Mouse (Mus musculus) embryonic facial prominence, embryonic 10.5 days (tissue): ENCODE data around the gene Tnfsf8. TPM values are rescaled to one million over a fixed set of nuclear protein-coding genes. Genes with fewer than 3 reads are reported as not detected.

Experiments
- DNase-seq: peaks from one replicate; pipeline ENCODE4 v3.0.0-alpha.2; 2017; ENCODE audit warnings: low spot score
- H3K27ac ChIP-seq: fragments of 300-500 bp; sonication (generic); replicated peaks from 2 replicates; pipeline ENCODE4 v1.5.1; 2016; ENCODE audit warnings: mild to moderate bottlenecking
- H3K27me3 ChIP-seq: fragments of 300-500 bp; sonication (generic); replicated peaks from 2 replicates; pipeline ENCODE4 v1.6.1; 2016; ENCODE audit warnings: low read depth, mild to moderate bottlenecking; ENCODE audit not compliant: poor library complexity, severe bottlenecking
- H3K36me3 ChIP-seq: fragments of 300-500 bp; sonication (generic); replicated peaks from 2 replicates; pipeline ENCODE4 v1.6.1; 2016; ENCODE audit warnings: mild to moderate bottlenecking, moderate library complexity
- H3K4me1 ChIP-seq: fragments of 300-500 bp; sonication (generic); 2 replicates; pipeline ENCODE4 v1.6.1; 2016
- H3K4me3 ChIP-seq: fragments of 300-500 bp; sonication (generic); 2 replicates; pipeline ENCODE4 v1.5.1; 2016; ENCODE audit warnings: mild to moderate bottlenecking, moderate library complexity
- H3K9me3 ChIP-seq: fragments of 300-500 bp; sonication (generic); 2 replicates; pipeline ENCODE4 v1.6.1; 2016; ENCODE audit warnings: mild to moderate bottlenecking
- WGBS: fragments of 180-500 bp; shearing (Covaris S2); methylation state at CpG from one replicate; pipeline ENCODE4 v1.1.7; 2016; 5-methylcytosine and 5-hydroxymethylcytosine counted together
- polyA plus RNA-seq: library from polyadenylated mRNA; unstranded; fragments of >200 nt; fragmentation: Nextera tagmentation; extraction: Ambion mirVana; gene quantifications from 2 replicates; pipeline ENCODE4 v1.2.1, GENCODE M21; 2016

The Tnfsf8 gene
- polyA plus RNA-seq, 1 experiment from 2014 or later: not detected

GRCm38 (mm10) chr4:63860236-63860635 lies 911 bp downstream of the Tnfsf8 start:
- Histone ChIP-seq H3K27ac (no peak overlapping the region), H3K4me3 (no peak overlapping the region), H3K36me3 (no peaks in the 10 kb centered on the region), H3K9me3 (no peaks in the 10 kb centered on the region), H3K4me1 (0 out of 2 replicates have a peak, but pooled peaks cover 5% of the 10 kb centered on the region), H3K27me3 (no peaks in the 10 kb centered on the region)
- WGBS: 85% methylated on average over 5 of the region's 5 CpGs
- DNase-seq: no peak

DNA sequence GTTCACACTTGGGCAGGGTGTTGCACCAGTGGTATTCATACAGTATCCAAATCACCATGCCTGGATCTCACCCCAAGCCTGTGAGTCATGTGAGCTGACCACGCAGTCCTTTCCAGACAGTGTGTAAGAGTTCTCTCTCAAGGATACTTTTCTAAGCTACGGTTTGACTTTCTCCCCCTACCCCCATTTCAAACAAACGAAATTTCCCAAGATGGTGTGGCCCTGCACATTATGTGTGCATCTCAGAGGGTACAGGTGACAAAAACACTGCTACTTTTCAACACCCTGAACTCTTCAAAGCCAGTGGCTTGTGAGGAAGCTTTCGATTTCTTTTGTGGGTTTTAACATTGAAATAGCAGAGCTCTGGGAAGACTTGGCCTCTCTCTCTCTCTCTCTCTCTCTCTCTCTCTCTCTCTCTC lies 1.4 kb downstream of the Tnfsf8 start:
- 0 out of 2 replicates have a peak, but pooled peaks cover 5% of the 10 kb centered on the region for H3K4me1 ChIP-seq
- no peaks in the 10 kb centered on the region for H3K9me3 ChIP-seq
- WGBS: 83% methylated on average over 4 of the region's 4 CpGs
- no peaks in the 10 kb centered on the region for H3K36me3 ChIP-seq
- no peak overlapping the region for H3K4me3 ChIP-seq
- no peaks in the 10 kb centered on the region for H3K27me3 ChIP-seq
- no peak for DNase-seq
- no peak overlapping the region for H3K27ac ChIP-seq

DNA sequence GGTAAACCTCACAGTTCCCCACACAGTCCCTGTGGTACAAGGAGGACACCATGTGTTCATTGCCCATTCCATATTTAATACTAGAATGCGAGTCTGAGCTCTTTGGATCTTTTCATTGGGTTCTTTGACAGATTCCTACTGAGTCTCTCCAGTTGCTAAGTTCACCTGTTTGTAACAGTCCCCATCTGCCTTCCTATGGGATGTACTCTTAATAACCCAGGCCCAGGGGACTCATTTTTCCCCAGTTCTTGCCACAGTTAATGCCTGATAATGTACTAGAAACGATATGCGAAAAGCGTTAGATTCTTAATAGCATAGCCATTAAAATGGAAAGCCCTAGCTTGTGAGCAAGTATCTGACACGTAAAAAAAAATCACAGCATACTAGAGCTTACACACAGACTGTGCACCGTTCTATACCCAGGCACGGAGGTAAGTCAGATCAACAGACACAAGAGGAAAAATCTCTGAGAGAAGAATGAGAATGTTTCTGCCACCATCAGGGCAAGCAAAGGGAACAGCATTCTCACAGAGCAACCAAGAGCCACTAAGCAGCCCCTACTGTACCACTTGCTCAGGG lies 2.4 kb downstream of the Tnfsf8 start:
- no peak for DNase-seq
- no peaks in the 10 kb centered on the region for H3K9me3 ChIP-seq
- no peaks in the 10 kb centered on the region for H3K36me3 ChIP-seq
- 92% methylated on average over 7 of the region's 7 CpGs for WGBS
- no peaks in the 10 kb centered on the region for H3K27me3 ChIP-seq
- 0 out of 2 replicates have a peak, but pooled peaks cover 5% of the 10 kb centered on the region for H3K4me1 ChIP-seq
- H3K4me3 ChIP-seq: no peak overlapping the region
- H3K27ac ChIP-seq: no peak overlapping the region

GRCm38 (mm10) chr4:63856764-63857163 lies 4.4 kb downstream of the Tnfsf8 start:
- Histone ChIP-seq H3K36me3 (no peaks in the 10 kb centered on the region), H3K4me1 (no peaks in the 10 kb centered on the region), H3K9me3 (no peaks in the 10 kb centered on the region), H3K27ac (no peak overlapping the region), H3K4me3 (no peak overlapping the region), H3K27me3 (no peaks in the 10 kb centered on the region)
- DNase-seq: no peak
- WGBS: 82% methylated on average over 6 of the region's 6 CpGs

- Histone ChIP-seq H3K27me3 (no peaks in the 10 kb centered on the region), H3K9me3 (no peaks in the 10 kb centered on the region), H3K4me3 (no peak overlapping the region), H3K4me1 (no peaks in the 10 kb centered on the region), H3K27ac (no peak overlapping the region), H3K36me3 (no peaks in the 10 kb centered on the region)
- no peak for DNase-seq
- WGBS: 79% methylated on average over 1 of the region's 1 CpGs
These were observed 7.3 kb downstream of the Tnfsf8 start for GRCm38 (mm10) chr4:63853782-63854386.

GRCm38 (mm10) chr4:63850082-63850481 lies 11.1 kb downstream of the Tnfsf8 start:
- no peak overlapping the region for H3K27ac ChIP-seq
- H3K4me3 ChIP-seq: no peak overlapping the region
- H3K27me3 ChIP-seq: no peaks in the 10 kb centered on the region
- WGBS: 90% methylated on average over 2 of the region's 2 CpGs
- no peaks in the 10 kb centered on the region for H3K36me3 ChIP-seq
- no peaks in the 10 kb centered on the region for H3K4me1 ChIP-seq
- no peak for DNase-seq
- H3K9me3 ChIP-seq: no peaks in the 10 kb centered on the region

DNA sequence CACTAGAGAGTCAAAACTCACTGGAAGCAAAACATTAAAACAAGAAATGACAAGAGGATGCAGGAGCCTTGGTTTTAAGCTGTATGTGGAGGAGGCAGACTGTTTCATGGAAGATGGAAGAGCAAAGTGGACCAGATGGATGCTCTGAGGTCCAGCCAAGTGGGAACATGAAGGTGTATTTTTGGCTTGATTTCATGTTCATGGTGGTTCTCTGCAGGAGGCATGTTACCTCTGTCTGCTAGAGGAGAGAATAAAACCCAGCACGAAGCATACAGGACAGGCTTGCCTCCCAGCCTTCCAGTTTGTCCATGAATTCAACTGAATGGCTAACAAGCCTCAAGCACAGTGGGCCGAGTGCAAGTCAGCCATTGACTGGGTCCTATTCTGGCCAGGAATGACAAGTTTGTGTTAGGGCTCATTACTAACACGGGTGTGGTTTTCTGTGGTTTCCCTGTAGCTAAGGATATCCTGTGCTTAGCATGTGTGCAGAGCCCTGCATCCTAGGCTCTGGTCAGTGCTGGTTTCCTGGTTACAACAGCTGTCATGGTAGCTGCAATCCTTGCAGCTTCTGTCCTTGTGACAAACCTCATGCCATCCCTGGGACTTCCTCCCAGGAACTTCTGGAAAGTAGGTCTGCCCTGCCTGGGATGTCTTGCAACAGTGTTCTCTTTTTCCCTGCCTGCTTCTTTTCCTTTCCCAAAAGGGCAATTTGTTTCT lies 14.1 kb downstream of the Tnfsf8 start:
- Histone ChIP-seq H3K27ac (no peak overlapping the region), H3K4me1 (no peaks in the 10 kb centered on the region), H3K9me3 (no peaks in the 10 kb centered on the region), H3K27me3 (no peaks in the 10 kb centered on the region; the same call in 1 of the 2 replicates), H3K4me3 (no peak overlapping the region), H3K36me3 (no peaks in the 10 kb centered on the region)
- DNase-seq: no peak
- WGBS: 79% methylated on average over 3 of the region's 3 CpGs

DNA sequence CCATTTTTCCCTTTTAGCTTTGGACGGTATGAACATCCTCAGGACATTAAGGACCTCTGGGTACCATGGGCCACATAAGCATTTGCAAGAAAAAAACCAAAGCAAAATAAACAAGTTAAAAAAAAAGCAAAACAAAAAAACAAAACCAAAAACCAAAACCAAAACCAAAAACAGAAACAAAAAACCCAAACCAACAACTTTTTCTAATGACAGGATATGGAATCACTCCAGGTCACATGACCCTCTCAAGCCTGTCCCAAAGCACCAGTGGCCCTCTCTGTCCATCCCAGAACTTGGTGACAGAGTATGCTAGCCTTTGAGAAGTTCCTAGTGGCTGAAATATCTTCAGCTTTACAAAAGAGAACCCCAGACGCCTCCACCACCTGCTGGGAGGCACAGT lies 15.4 kb downstream of the Tnfsf8 start:
- Histone ChIP-seq H3K4me3 (no peak overlapping the region), H3K27me3 (no peaks in the 10 kb centered on the region; the same call in 1 of the 2 replicates), H3K9me3 (no peaks in the 10 kb centered on the region), H3K36me3 (no peaks in the 10 kb centered on the region), H3K4me1 (no peaks in the 10 kb centered on the region), H3K27ac (no peak overlapping the region)
- DNase-seq: no peak
- 76% methylated on average over 2 of the region's 2 CpGs for WGBS

GRCm38 (mm10) chr4:63843924-63844323 lies 17.2 kb downstream of the Tnfsf8 start:
- Histone ChIP-seq H3K9me3 (no peaks in the 10 kb centered on the region), H3K4me1 (no peaks in the 10 kb centered on the region), H3K27me3 (no peaks in the 10 kb centered on the region; the same call in 1 of the 2 replicates), H3K27ac (no peak overlapping the region), H3K36me3 (no peaks in the 10 kb centered on the region), H3K4me3 (no peak overlapping the region)
- WGBS: 31% methylated on average over 6 of the region's 6 CpGs
- peak; percentile 35 for DNase-seq

- H3K36me3 ChIP-seq: no peaks in the 10 kb centered on the region
- H3K27me3 ChIP-seq: no peaks in the 10 kb centered on the region; the same call in 1 of the 2 replicates
- H3K4me3 ChIP-seq: no peak overlapping the region
- no peak overlapping the region for H3K27ac ChIP-seq
- H3K4me1 ChIP-seq: no peaks in the 10 kb centered on the region
- no peaks in the 10 kb centered on the region for H3K9me3 ChIP-seq
- whole genome bisulfite sequencing: 70% methylated on average over 1 of the region's 1 CpGs
- no peak for DNase-seq
These were observed 18.9 kb downstream of the Tnfsf8 start for GRCm38 (mm10) chr4:63842278-63842677.

DNA sequence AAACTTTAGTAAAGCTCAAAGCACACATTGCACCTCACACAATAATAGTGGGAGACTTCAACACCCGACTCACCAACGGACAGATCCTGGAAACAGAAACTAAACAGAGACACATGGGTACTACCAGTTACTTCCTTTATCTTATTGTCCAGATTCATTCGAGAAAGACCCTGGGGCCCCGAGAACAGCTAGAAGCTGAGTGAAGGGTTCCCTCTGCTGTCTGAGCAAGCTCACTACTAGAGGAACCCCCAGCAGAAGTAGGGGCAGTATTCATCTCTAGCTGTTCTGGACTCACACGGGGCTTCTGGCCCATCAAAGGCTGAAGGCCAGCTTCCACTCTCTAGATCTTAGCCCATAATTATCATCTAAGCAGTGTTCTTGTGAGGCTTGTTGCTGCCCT lies 20.7 kb downstream of the Tnfsf8 start:
- H3K36me3 ChIP-seq: no peaks in the 10 kb centered on the region
- no peaks in the 10 kb centered on the region for H3K9me3 ChIP-seq
- DNase-seq: peak; percentile 28
- H3K4me1 ChIP-seq: no peaks in the 10 kb centered on the region
- 62% methylated on average over 5 of the region's 5 CpGs for WGBS
- H3K27ac ChIP-seq: no peak overlapping the region
- H3K27me3 ChIP-seq: no peaks in the 10 kb centered on the region; the same call in 1 of the 2 replicates
- no peak overlapping the region for H3K4me3 ChIP-seq

DNA sequence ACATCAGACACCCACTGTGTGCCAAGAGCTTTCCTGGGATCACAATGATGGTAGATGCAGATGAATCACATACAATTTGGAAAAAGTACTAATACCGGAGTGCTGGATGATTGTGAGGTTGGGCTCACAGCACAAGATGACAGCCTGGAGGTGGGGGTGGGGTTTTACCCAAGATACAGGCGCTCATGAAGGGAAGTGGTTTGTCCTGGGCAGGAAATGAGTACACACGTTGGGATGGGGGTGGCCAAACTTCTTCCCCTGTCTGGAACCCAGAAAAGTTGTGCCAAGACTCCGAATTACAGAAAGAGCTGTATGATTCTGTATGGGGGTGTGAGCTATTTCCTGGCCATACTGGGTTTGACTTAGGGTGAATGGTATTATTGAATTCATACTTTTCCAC lies 38.0 kb downstream of the Tnfsf8 start:
- Histone ChIP-seq H3K36me3 (no peaks in the 10 kb centered on the region), H3K27me3 (no peaks in the 10 kb centered on the region), H3K4me1 (no peaks in the 10 kb centered on the region), H3K9me3 (no peaks in the 10 kb centered on the region), H3K4me3 (no peak overlapping the region), H3K27ac (no peak overlapping the region)
- WGBS: 75% methylated on average over 4 of the region's 4 CpGs
- DNase-seq: no peak

GRCm38 (mm10) chr4:63817505-63817904 lies 43.6 kb downstream of the Tnfsf8 start:
- H3K27ac ChIP-seq: no peak overlapping the region

More at GRCm38 (mm10) chr4:63817505-63817904, 43.6 kb downstream of the Tnfsf8 start:
- Histone ChIP-seq H3K4me1 (no peaks in the 10 kb centered on the region), H3K9me3 (no peaks in the 10 kb centered on the region), H3K27me3 (no peaks in the 10 kb centered on the region), H3K4me3 (no peak overlapping the region), H3K36me3 (no peaks in the 10 kb centered on the region)
- no peak for DNase-seq
